Mouse (Mus musculus): ENCODE results near the gene Wnt5b. TPM values are rescaled to one million over a fixed set of nuclear protein-coding genes. Genes with fewer than 3 reads are reported as not detected.

Gene Wnt5b
- polyA plus RNA-seq, 1 experiment: 1.9 TPM

DNA sequence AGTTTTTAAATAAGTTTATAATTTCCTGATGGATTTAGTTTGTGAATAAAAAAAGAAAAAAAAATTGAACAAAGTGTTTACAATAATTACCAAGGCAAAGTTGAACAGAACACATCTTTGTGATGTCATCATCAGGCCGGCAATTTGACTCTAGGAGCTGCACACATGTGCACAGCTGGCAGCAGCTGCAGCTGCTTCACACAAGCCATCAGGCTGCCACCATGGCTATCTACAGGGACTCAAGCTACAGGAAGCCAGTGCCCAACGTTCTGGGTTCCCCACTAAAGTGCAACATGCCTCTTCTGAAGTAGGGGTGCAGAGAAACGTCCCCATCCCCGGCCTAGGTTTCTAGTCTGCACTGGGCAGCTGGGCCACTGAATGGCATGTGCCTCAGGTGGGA is 26.6 kb upstream of the Wnt5b start:
- no peak for TF ChIP-seq POLR2A (IDR thresholded peaks at IDR 0.05; ENCODE audit: extremely low read depth, insufficient read depth, low read length)
- no peak overlapping the region for H3K4me3 ChIP-seq (ENCODE audit: insufficient read depth, low read length)
- H3K4me1 ChIP-seq (ENCODE audit: control insufficient read depth, insufficient read depth, low read length): no peaks in the 10 kb centered on the region
- H3K27ac ChIP-seq (ENCODE audit: insufficient read depth, low read length): no peak overlapping the region

DNA sequence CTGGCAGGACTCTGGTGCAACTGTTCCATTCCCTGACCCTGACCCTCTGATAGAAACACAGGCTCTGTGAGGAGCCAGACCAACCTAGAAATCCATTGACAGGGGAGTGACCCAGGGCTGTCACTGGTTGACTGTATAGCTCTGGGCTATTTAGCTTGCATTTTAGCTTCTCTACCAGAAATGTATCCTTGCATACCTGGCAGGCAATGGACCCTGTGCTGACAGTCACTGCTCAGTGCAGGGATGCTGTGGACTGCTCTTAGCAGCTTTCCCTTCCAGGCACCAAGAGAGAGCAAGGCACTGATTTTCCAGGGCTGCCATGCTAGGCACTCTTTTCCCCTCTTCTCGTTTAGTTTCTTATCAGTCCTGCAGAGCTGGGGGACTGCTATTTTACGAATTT is 24.2 kb upstream of the Wnt5b start:
- Histone ChIP-seq H3K4me1 (ENCODE audit: control insufficient read depth, insufficient read depth, low read length) (no peaks in the 10 kb centered on the region), H3K4me3 (ENCODE audit: insufficient read depth, low read length) (no peak overlapping the region), H3K27ac (ENCODE audit: insufficient read depth, low read length) (no peak overlapping the region)
- TF ChIP-seq POLR2A (IDR thresholded peaks at IDR 0.05; ENCODE audit: extremely low read depth, insufficient read depth, low read length) (no peak), CTCF (IDR thresholded peaks at IDR 0.05; ENCODE audit: extremely low read depth, insufficient read depth, low read length) (no peak)

DNA sequence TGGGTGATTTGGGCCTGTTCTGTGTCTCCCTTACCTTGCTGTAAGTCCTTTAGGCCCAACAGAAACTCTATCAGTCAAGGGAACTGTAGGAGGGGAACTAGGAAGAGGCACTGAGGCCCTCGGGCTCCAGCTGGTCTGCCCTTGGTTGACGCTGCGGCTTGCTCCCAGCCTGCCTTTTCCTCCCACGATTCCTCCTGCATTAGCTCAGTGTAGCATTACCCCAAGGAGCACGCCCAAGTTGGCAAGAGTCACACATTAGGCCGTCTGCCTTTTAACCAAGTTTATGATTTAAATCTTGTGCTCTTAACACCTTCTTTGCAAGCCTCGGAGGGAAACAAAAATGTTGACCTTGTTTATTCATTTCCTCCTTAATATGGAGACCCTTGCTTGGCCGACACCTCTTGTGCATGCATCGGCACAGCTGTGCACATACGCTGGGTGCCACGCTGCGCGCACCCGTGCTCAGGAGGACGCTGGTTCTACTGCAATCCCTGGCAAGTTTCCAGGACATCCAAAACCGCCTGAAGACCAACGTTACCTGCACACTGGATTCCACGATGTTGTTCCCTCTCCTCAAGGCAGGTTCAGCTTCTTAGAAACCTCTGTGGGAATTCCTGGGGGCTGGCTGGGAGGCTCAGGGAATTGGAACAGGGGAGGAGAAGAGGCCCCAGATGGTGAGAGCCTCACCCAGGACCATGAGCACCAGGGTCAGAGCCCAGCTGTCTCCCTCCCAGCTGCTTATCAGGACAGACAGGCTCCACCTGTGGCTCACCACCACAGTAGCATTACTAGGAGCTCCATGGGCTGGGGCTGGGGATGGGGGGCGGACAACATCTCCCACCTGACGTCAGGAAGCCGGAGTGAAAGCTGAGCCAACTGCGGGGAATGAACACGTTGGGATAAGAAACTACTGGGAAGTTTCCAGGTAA is 21.6 kb upstream of the Wnt5b start:
- Histone ChIP-seq H3K27ac (ENCODE audit: insufficient read depth, low read length) (no peak overlapping the region), H3K4me3 (ENCODE audit: insufficient read depth, low read length) (no peak overlapping the region), H3K4me1 (ENCODE audit: control insufficient read depth, insufficient read depth, low read length) (no peaks in the 10 kb centered on the region)
- TF ChIP-seq CTCF (IDR thresholded peaks at IDR 0.05; ENCODE audit: extremely low read depth, insufficient read depth, low read length): no peak
- TF ChIP-seq POLR2A (IDR thresholded peaks at IDR 0.05; ENCODE audit: extremely low read depth, insufficient read depth, low read length): no peak

DNA sequence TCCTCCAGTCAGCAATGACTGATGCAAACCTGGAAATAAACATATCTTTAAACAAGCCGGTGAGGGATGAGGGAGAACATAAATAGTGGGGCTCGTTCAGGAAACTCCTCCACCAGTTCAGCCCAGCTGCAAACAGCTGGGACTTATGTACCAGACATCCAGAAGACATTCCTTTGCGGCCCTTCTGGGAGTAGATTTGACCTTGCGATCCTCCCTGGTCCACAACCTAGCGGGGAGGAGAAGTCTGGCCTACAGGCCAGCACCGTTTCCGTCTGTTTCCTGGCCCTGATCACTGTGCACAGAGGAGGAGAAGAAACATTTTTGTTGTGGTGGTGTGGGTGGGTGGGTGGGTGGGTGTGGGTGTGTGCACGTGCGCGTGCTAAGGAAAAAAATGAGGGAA is 18.4 kb upstream of the Wnt5b start:
- H3K27ac ChIP-seq (ENCODE audit: insufficient read depth, low read length): no peak overlapping the region
- no peak overlapping the region for H3K4me3 ChIP-seq (ENCODE audit: insufficient read depth, low read length)
- TF ChIP-seq POLR2A (IDR thresholded peaks at IDR 0.05; ENCODE audit: extremely low read depth, insufficient read depth, low read length) (no peak), CTCF (IDR thresholded peaks at IDR 0.05; ENCODE audit: extremely low read depth, insufficient read depth, low read length) (no peak)
- no peaks in the 10 kb centered on the region for H3K4me1 ChIP-seq (ENCODE audit: control insufficient read depth, insufficient read depth, low read length)

DNA sequence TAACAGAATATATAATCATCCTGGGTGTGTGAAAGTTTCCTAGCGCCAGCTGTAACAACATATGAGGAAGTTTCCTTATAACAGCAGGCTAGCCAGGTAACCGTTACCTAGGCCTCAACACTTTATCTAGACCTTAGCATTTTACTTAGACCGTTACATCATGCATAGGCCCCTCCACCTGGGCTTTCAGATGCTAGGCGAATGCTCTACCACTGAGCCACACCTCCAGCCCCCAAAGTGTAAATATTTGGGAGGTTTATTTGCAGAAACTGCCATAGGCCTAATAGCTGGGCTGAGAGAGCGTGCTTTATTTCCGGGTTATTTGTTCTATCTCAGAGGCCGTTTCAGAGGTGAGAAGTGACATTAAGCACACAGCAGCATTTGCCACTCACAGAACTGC is 14.7 kb upstream of the Wnt5b start:
- TF ChIP-seq CTCF (IDR thresholded peaks at IDR 0.05; ENCODE audit: extremely low read depth, insufficient read depth, low read length): no peak
- no peaks in the 10 kb centered on the region for H3K4me1 ChIP-seq (ENCODE audit: control insufficient read depth, insufficient read depth, low read length)

DNA sequence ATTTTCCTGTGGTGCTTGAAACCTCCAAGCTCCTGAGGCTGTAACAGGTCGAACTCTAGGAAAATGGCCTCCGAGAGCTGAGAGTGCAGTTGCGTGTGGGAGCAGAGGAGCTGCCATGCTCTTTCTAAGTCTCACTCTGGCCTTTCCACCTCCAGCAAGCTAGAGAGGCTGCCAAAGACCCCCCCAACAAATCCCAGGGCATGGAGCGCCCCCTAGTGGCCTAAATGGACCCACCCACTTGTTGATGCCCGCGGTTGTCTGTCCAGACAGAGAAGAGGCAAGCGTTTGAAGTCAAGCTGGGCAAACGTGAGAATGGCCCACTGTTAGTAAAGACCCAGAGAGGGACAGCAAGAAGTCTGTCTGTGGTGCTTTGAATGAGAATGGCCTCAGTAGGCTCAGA is 10.3 kb upstream of the Wnt5b start:
- no peak overlapping the region for H3K4me3 ChIP-seq (ENCODE audit: insufficient read depth, low read length)
- no peaks in the 10 kb centered on the region for H3K4me1 ChIP-seq (ENCODE audit: control insufficient read depth, insufficient read depth, low read length)
- H3K27ac ChIP-seq (ENCODE audit: insufficient read depth, low read length): no peak overlapping the region
- TF ChIP-seq POLR2A (IDR thresholded peaks at IDR 0.05; ENCODE audit: extremely low read depth, insufficient read depth, low read length) (no peak), CTCF (IDR thresholded peaks at IDR 0.05; ENCODE audit: extremely low read depth, insufficient read depth, low read length) (no peak)

More for the DNA sequence above, 14.7 kb upstream of the Wnt5b start:
- Histone ChIP-seq H3K4me3 (ENCODE audit: insufficient read depth, low read length) (no peak overlapping the region), H3K27ac (ENCODE audit: insufficient read depth, low read length) (no peak overlapping the region)

DNA sequence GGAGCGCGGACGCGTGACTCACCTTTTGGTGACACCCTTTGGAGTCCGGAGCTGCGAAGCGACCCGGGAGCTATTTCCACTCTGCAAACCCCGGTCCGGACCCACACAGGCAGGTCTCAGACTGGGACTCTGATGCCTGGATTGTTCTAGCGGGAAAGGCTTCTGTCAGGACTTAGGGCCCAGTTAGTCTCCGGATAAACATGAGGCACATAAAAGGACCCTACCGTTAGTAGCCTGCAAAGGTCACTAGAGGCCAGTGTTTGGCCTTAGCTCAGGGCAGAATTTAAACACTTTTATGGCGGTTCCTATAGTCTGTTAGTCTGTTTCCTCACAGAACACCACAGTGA is 344 bp upstream of the Wnt5b start:
- H3K4me1 ChIP-seq (ENCODE audit: control insufficient read depth, insufficient read depth, low read length): no peaks in the 10 kb centered on the region
- no peak for TF ChIP-seq CTCF (IDR thresholded peaks at IDR 0.05; ENCODE audit: extremely low read depth, insufficient read depth, low read length)
- no peak for TF ChIP-seq POLR2A (IDR thresholded peaks at IDR 0.05; ENCODE audit: extremely low read depth, insufficient read depth, low read length)
- H3K4me3 ChIP-seq (ENCODE audit: insufficient read depth, low read length): peak overlapping the region; percentile 35
- H3K27ac ChIP-seq (ENCODE audit: insufficient read depth, low read length): no peak overlapping the region

DNA sequence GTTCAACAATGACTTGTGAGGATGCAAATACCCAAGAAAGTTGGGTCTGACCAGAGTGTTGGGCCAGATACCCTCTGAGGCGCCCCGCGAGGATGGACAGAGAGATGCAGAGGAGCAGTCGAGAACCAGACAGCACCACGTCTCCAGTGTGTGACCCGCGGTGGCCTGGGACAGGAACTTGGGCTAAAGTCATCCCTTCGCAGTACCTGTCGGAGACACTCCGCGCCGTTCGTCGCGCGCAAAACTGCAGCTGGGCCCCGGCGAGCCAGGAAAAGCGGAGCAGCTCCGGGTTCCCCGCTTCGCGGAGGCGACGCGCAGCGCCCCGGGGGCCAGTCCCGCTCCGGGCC is 718 bp downstream of the Wnt5b start:
- TF ChIP-seq POLR2A (IDR thresholded peaks at IDR 0.05; ENCODE audit: extremely low read depth, insufficient read depth, low read length) (no peak), CTCF (IDR thresholded peaks at IDR 0.05; ENCODE audit: extremely low read depth, insufficient read depth, low read length) (no peak)
- Histone ChIP-seq H3K4me3 (ENCODE audit: insufficient read depth, low read length) (peak overlapping the region; percentile 35; the same call in 1 of the 2 replicates), H3K4me1 (ENCODE audit: control insufficient read depth, insufficient read depth, low read length) (no peaks in the 10 kb centered on the region), H3K27ac (ENCODE audit: insufficient read depth, low read length) (no peak overlapping the region)

DNA sequence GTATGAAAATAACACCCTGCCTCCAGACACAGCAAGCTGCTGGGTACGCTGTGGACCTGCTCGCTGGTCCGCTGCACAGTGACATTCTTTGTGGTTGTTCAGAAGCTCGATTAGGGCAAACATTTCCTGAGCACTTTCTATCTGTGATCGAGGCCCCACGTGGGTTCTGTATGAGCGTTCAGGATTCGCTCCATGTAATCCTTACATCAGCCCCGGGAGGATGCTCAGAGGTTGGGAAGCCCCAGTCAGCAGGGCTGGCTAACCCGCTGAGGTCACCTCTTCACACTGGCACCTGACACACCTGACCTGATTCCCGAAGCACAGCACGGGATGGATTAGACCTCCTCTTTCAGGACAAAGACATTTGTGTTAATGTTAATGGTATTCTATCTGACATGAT is 8.3 kb downstream of the Wnt5b start:
- Histone ChIP-seq H3K4me1 (ENCODE audit: control insufficient read depth, insufficient read depth, low read length) (no peaks in the 10 kb centered on the region), H3K4me3 (ENCODE audit: insufficient read depth, low read length) (no peak overlapping the region), H3K27ac (ENCODE audit: insufficient read depth, low read length) (no peak overlapping the region)
- TF ChIP-seq CTCF (IDR thresholded peaks at IDR 0.05; ENCODE audit: extremely low read depth, insufficient read depth, low read length) (no peak), POLR2A (IDR thresholded peaks at IDR 0.05; ENCODE audit: extremely low read depth, insufficient read depth, low read length) (no peak)

DNA sequence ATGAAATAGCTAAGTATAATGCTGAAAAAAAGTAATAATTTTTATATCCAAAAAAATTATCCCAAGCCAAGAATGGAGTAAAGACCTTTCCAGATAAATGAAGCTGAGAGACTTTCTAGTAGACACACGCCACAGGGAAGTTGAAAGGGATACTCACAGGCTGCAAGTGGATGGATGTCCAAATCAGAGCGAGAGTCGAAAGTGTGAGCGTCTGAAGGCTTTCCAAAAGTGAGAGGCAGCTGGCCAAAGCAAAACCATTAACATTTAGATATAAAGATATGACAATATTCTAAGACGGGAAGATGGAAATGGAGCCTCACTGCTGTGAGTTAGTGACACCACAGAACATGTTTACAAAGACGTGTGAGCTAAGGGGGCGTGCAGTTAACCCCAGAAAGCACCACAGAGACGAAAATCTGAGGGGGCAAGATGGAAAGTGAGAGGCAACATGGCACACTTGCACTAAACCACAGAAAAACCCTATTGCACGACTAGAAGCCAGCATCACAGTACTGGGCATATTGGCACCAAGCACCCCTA is 10.9 kb downstream of the Wnt5b start:
- no peak for TF ChIP-seq CTCF (IDR thresholded peaks at IDR 0.05; ENCODE audit: extremely low read depth, insufficient read depth, low read length)
- TF ChIP-seq POLR2A (IDR thresholded peaks at IDR 0.05; ENCODE audit: extremely low read depth, insufficient read depth, low read length): no peak
- H3K4me3 ChIP-seq (ENCODE audit: insufficient read depth, low read length): no peak overlapping the region
- H3K27ac ChIP-seq (ENCODE audit: insufficient read depth, low read length): no peak overlapping the region
- H3K4me1 ChIP-seq (ENCODE audit: control insufficient read depth, insufficient read depth, low read length): no peaks in the 10 kb centered on the region
